Mouse (Mus musculus): ENCODE results near the gene Mis18a.

The Mis18a gene

DNA sequence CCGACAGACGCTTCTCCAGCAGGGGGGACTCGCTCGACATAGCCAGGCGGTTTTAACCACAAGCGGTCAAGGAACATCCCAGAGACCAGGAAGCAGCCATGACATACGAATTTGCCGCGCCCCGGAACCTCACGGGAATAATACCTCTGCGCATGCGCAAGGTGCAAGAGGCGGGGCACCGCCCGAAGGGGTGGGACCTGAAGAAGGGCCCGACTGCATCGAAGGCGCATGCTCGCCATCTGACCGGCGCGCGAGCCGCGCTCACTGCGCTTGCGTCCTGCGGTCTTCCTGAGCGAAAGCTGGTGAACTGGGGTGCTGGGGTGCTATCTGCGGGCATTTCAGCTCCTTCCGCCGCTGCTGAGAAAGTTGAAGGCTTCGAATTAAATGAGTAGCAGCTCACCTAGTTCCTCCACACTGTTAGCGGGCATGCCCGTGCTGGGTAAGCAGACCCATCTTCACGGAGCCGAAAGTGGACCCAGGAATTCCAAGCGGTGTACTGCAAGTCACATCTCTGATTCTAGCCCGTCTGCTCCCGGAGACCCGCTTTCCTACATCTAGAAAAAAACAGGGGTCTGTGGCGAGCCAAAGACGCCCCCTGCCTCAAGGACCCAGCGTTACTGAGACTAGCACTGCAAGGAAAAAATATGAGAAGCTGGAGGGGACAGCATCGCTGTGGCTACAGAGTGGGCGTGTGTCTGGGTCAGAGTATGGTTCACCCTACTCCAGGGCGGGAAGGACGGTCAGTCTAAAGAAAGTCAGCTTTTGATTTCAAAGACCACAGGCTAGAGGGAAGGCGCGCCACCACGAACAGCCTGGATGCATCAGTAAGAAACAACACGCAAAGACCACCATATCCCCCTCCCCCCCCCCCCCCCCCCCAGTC lies at the start of gene Mis18a:
Mis18a (minus strand) TSS at position 172 of the 883 bp plus-strand sequence.
- peak; percentile 94 for DNase-seq

DNA sequence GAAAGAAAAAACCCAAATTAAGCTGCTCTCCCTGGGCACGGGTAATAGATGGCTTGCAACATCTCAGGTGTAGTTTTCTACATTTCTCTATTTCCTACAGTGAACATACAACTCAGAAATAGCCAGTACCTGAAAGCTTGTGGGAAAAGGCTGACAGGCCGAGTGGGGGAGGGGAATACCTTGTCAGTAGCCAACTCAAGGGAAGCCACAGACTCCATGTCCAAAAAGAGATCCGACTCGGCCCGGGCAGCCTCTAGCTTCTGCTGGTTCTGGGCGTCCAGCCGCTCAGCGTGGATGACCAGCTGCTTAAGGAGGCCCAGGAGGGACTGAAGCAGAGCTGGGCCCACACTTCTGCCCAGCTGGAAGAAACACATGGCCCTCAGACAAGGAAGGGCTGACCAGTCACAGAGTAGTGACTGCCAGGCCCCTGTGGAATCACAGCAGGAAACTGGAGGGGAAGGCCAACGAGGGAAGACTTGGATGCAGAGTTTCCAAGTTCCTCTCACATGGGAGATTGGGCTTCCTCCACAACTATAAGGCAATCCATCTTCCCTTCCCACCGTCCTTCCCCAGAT lies 48.8 kb upstream of the Mis18a start:
- no peak for DNase-seq

DNA sequence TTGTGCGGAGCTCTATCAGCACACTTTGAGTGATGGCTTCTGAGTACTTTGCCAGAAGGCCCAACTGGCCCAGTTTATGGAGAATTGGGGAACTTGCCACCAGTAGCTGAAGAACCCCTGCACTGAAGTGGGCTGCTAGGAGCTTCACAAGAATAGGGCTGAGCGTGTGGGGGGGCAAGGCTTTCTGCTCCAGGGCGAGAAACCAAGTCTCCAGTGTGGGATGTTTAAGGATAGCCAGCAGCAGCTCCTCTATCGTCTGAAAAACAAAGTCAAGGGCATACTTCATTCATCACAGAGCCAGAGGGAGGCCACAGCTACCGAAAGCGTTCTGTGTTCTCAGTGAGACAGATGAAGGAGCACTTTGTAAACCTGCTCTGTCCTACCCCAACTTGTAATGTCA lies 47.4 kb upstream of the Mis18a start:
- DNase-seq = no peak

GRCm38 (mm10) chr16:90774216-90774615 lies 47.0 kb upstream of the Mis18a start:
- no peak for DNase-seq

- DNase-seq = no peak
Observed at GRCm38 (mm10) chr16:90766919-90767454, 39.8 kb upstream of the Mis18a start.

GRCm38 (mm10) chr16:90765195-90765877 lies 38.1 kb upstream of the Mis18a start:
- DNase-seq = no peak

DNA sequence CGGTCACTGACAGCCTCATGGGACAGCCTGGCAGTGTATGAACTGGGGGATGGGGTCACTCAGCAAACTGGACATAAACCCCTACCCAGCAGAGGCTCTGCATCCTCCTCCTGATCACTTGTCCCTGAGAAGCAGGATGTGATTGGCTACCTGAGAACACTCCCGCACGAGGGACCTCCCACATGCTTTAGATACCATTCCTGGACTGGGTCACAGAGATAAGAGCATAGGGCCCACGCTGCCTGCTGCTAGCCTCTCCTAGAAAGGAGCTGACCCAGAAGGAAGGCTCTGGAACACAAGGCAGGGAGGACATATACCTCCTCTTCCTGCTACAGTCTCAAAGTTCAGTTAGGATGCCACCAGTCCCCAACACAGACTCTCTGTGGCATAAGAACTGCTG lies 33.3 kb upstream of the Mis18a start:
- DNase-seq = no peak

- DNase-seq = no peak
Observed at GRCm38 (mm10) chr16:90759335-90759734, 32.1 kb upstream of the Mis18a start.

GRCm38 (mm10) chr16:90753386-90753941 lies 26.3 kb upstream of the Mis18a start:
- DNase-seq = no peak

DNA sequence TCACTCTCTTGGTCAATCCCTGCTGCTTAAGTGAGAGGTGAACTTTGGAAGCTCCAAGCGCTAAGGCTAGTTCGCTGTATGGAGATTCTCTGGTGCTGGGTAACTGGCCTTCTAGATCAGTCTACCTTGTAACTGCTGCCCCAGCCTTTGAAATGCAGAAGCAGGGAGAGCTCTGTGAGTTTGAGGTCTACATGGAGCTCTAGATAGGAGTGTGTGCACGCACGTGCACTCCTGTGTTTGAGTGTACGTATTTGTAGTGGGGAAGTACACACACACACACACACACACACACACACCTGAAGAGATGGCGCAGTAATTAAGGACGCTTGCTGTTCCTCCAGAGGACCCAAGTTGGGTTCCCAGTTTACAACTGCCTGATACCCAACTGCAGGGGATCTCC lies 21.0 kb upstream of the Mis18a start:
- no peak for DNase-seq

GRCm38 (mm10) chr16:90747143-90747542 lies 19.9 kb upstream of the Mis18a start:
- DNase-seq = no peak

DNA sequence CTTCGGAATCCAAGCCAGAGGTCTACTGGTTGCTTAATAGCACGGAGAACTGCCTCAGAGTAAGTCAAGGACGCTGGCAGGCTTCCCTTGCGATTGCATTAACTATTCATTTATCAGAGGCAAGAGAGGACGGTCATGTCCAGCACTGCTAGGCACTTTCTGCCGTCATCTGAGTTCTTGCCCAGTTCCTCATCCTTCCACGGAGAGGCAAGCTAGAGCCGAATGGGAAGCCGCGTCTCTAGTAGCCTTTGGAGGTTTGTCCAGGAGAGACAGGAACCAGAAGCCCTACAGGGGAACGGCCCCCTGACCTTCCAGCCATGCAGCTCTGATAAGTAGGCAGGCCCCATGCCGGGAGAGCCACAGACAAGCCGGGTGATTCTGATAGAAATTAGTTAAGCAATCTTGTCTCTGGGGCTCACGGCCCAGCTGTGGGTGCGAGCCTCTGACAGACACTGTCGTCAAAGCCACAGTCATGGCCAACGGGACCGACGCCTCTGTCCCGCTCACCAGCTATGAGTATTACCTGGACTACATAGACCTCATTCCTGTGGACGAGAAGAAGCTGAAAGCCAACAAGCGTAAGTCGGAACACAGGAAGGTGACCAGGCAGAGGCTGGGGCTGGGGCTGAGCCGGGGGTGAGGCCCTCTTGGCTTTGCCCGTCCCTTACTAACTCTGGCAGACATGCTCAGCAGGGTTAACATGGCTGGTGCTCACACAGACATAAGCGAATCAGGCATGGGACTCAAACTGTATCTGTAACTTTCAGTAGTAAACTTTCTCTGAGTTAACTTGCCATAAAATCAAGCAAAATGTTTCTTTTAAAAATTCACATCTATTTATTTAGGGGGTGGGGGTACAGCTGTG lies 11.1 kb upstream of the Mis18a start, which contains the start of gene Mrap:
Mrap (plus strand) TSS at position 116 of the 865 bp plus-strand sequence.
- no peak for DNase-seq

DNA sequence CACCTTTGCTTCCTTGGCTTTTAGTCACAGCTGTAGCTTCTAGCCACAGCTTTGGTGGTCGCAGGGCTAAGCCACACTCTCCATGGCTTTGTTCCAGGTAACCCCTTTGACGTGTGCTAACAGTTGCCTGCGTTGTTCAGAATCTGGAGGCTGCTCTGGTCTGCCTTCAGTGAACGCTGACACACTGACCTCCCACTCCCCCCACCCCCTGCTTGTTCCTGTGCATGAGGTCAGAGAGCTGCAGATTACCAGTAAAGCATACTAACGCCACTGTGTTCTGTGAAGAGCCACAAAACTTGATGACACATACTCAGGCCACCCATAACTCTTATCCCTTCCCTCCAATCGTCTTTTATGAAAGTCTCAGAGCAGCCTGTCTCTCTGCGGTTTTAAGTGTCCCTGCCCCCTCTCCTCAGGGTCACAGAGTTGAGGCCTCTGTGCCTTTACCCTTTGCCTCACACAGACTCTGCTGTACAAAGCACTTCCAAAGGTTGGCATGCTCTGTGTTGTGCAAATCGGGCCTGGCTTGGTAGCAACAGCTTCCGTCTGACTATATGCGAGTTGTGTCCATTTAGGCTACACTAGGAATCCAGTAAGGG lies 9.6 kb upstream of the Mis18a start:
- no peak for DNase-seq

GRCm38 (mm10) chr16:90735611-90736010 lies 8.4 kb upstream of the Mis18a start:
- no peak for DNase-seq

GRCm38 (mm10) chr16:90726600-90727227 lies 490 bp downstream of the Mis18a start:
- no peak for DNase-seq

DNA sequence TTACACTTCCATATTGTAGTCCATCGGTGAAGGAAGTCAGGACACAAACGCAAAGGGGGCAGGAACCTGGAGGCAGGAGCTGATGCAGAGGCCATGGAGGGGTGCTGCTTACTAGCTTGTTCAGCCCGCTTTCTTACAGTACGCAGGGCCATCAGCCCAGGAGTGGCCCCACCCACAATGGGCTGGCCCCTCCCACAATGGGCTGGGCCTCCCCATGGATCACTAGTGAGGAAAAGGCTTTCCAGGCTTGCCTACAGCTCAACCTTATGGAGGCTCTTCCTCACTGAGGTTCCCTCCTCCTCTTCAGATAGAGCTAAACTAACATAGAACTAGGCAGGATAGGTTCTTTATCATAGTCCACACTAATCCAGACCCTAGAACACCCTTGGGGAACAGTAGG lies 3.2 kb downstream of the Mis18a start:
- DNase-seq = no peak

GRCm38 (mm10) chr16:90710313-90710712 lies 16.9 kb downstream of the Mis18a start:
- DNase-seq = no peak

GRCm38 (mm10) chr16:90709711-90710289 lies 17.4 kb downstream of the Mis18a start:
- DNase-seq = peak; percentile 64

DNA sequence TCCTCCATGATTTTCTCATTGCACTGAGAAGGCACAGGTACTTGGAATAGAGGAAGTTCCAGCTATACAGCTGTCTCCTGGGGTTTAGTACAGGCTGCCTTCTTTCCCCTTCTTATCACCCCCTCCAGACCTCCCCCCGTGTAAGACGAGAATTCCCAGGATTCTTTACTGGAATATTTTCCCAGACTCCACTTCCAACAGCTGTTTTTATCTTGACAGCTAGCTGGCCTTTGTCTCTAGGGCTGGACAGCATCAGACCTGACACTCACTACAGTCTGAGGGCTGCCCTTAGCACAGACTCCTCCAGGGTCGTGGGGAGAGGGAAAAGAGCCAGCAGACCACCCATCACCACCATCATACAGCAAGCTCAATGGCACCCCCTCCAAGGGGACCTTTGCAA lies 20.9 kb downstream of the Mis18a start:
- DNase-seq = no peak

DNA sequence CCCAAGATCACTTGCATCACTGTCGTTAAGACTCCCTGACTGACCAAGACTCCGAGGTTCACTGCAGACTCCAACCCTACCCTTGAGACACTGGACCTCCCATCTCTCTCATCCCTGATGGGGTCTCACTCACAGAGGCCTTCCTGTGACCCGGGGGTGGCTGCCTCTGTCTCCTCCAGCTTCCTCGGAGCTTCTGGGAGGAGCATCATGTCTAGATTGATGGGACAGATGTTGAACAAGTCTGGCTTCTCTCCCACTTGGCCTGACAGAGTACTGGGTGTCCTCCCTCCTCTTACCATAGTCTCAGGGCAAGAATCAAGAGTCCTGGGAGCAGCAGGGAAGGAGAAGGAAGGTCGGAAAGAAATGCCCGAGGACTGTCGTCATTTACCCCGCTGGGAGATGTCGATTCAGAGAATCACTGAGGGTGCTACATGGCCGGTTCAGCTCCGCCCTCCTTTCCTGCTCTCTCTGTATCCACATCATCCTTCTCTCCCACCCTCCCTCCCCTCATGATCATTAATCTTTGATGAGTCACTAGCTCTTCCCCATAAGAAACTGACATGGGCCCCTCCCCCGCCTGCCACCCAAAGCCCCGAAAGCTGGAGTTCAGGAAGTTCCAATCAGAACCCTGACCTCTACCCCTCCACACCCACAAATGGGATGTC lies 22.9 kb downstream of the Mis18a start:
- no peak for DNase-seq

All from cerebellum, adult 11 months (tissue).